Mouse (Mus musculus) frontal cortex, adult 2 months (tissue): ENCODE measurements around the gene Tmc6. TPM values are rescaled to one million over a fixed set of nuclear protein-coding genes. Genes with fewer than 3 reads are reported as not detected.
A peak's percentile ranks its signal among the peaks of the same experiment; 100 is the strongest.
"Not testable (repeated sequence)": the region's sequence is repeated elsewhere in the genome, so short reads cannot be mapped to it uniquely, and the experiment has no call there.

Experiments used
- DNase-seq, 2 experiments: peaks; one replicate each; pipeline ENCODE4 v3.0.0; 2022; ENCODE audit warnings: low spot score in 1 of 2; ENCODE audit errors: extremely low spot score in 1 of 2
- polyA plus RNA-seq: library from polyadenylated mRNA; depleted of rRNA; stranded (reverse); fragments of >200 nt; gene quantifications from 2 replicates; pipeline ENCODE4 v1.2.3, GENCODE M21; 2012

Tmc6 gene
- polyA plus RNA-seq, 1 experiment = 7.1 TPM

GRCm38 (mm10) chr11:117813867-117814266 is 31.9 kb upstream of the Tmc6 start:
- DNase-seq = no peak

DNA sequence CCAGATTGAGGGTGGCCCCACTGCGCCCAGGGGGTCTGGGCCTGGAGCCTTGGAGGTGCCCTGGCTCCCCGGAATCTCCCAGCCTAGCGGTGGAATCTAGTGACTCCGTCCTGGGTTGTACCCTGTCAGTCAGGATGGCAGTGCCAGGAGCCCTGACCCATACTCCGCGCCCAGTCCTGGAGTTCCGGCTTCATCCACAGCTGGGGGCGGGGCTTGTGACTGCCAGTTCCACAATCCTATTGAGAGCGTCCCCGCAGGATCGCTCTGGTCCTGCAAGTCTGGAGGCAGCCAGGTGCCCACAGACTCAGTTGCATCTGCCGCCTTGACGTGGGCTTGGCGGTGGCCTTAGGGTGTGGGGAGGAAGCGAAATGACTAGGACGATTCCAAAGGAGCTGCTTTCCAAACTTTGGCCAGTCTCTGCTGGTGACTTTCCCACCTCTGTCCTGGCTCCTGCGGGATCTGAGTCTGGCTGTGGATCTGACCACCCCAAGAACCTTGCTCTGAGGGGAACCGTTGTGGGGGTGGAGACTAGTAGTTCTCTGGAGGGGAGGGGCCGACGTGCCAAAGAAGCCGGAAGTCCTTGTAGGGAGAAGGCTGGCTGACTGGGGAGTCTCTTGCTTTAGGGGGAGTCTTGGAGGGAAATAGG is 28.5 kb upstream of the Tmc6 start:
- DNase-seq = peak in 1 of 2 experiments; percentile 56

DNA sequence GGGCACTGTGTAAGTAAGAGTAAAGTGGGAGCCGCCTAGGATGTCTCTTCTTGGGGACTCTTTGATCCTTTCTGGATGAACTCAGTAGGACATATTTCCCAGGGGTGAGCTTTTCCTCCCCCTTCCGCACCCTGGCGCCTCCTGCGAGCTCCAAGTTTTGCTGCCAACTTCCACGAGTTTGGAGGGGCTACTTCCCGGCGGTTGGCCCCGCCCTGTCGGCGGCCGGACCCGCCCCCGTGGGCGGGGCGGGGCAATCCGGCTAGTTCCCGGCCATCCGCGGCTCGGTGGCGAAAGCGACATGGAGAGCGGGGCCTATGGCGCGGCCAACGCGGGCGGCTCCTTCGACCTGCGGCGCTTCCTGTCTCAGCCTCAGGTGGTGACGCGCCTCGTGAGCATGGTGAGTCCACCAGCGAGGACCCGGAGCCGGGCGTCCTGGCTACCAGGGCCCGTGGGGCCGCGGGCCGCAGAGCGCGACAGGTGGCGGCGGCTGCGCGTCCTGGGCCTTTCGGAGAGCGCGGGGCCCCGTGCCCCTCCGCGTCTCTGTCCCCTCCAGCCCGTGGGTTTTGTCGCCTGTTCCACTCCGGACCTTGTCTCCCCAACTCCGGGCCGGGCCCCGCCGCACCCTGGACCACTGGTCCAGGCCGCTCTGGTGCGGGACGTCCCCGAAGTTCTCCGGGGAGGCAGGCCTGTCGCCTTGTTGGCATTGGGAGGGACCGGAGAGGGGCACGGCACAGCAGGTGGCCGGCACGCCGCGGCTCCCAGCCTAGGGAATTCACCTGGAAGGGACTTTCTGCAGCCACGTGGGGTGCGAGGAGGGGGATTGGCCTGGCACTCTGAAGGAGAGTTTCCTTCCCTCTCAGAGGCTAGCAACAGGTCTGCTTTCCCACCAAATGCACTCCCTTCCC is 27.7 kb upstream of the Tmc6 start, which contains the start of the genes Gm20708 and Syngr2:
TSS of gene Gm20708 (plus strand) at position 262 of the 905 bp plus-strand sequence.
TSS of gene Syngr2 (plus strand) at position 262 of the 905 bp plus-strand sequence.
- DNase-seq = no peak

- no peak for DNase-seq
These were observed 24.8 kb upstream of the Tmc6 start for GRCm38 (mm10) chr11:117806781-117807180.

- no peak for DNase-seq
These were observed 21.2 kb upstream of the Tmc6 start for GRCm38 (mm10) chr11:117803166-117803688.

- no peak for DNase-seq
These were observed 19.7 kb upstream of the Tmc6 start for GRCm38 (mm10) chr11:117801650-117802049.

- DNase-seq = no peak
These were observed 18.0 kb upstream of the Tmc6 start for GRCm38 (mm10) chr11:117800038-117800437.

DNA sequence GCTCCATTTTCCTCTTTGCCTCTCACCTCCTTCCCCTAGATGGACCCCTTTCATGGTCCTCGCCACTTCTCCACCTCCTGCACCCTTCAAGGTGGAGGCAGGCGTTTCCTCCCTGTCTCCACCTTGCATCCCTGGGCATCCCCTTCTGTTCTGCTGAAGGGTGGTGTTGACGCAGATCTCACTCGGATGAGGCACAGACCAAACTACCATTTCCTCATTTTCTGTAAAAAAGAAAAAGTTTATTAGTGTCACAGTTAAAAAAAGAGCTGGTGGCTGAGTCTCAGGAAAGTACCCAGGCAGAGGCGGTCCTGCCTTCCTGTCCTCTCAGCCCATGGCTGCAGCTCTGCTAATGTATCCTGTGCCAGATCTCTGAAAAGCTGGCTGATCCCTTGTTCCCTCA is 17.2 kb upstream of the Tmc6 start:
- no peak for DNase-seq

DNA sequence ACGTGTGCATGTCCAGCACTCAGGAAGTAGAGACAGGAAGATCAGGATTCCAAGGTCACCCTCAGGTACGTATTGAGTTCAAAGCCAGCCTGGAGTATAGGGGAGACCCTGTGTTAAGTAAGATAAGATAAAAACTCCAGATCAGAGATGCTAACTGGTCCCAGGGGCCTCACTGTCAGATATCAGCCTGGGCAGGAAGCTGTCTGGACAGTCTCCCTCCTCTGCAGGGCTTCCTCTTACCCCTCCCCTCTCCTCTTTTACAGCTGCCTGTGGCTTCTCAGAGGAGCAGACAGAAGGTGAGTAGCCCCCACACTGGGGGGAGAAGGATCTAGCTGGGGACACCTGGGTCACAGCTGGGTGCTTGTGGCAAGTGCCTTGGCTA is 16.2 kb upstream of the Tmc6 start:
- DNase-seq = no peak

DNA sequence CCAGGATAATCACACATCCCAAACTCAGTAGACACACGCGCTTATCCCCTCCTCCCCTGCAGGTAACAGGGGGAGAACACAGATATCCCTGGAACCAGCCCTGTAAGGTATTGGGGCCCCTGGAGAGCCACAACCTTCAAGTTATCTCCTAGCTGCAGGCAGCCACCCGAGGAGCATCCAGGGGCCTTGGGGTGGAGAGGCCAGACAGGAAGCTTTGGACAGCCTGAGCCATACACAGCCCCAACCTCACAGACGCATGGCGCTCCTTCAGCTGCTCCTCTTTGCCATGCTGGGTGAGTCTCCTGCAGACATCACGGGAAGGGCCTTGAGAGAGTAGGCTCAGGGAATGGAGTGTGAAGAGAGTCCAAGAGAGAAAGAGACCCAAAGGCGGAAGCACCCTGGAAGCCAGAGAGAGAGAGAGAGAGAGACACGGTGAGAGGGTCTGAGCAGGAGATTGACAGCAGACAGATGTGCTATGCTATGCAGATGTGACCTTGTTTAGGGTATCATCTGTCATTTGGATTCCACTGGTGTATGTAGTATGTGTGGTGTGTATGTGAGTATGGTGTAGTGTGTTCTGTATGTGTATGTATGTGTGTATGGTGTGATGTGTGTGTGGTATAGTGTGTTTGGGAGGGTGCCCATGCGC is 15.6 kb upstream of the Tmc6 start, which contains the start of gene 6030468B19Rik:
TSS of gene 6030468B19Rik (plus strand) at position 150 of the 649 bp plus-strand sequence.
- DNase-seq = no peak

GRCm38 (mm10) chr11:117796954-117797353 is 15.0 kb upstream of the Tmc6 start:
- DNase-seq = no peak

DNA sequence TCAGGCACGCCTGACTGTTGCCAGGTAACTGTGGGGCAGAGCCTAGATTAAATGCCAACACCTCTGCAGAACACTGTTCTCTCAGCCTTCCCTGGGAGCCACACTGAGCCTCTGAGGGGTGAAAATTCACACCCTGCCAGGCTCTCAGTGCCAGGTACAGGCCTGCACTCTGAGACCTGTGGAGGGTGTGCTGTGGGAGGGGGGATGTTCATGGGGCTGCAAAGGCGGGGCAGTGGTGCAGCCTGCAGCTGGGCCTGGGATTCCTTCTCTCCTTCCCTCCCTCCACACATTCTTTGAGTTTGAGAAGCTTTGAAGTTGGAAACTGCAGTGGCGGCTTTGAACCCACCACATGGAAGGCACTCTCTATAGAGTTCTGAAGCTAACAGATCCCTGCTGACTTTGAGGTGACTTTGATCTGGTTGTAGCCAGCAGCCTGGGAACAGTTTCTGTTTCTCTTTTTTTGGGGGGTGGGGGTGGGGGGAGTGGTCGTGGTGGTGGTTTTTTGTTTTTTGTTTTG is 12.1 kb upstream of the Tmc6 start:
- DNase-seq = no peak

DNA sequence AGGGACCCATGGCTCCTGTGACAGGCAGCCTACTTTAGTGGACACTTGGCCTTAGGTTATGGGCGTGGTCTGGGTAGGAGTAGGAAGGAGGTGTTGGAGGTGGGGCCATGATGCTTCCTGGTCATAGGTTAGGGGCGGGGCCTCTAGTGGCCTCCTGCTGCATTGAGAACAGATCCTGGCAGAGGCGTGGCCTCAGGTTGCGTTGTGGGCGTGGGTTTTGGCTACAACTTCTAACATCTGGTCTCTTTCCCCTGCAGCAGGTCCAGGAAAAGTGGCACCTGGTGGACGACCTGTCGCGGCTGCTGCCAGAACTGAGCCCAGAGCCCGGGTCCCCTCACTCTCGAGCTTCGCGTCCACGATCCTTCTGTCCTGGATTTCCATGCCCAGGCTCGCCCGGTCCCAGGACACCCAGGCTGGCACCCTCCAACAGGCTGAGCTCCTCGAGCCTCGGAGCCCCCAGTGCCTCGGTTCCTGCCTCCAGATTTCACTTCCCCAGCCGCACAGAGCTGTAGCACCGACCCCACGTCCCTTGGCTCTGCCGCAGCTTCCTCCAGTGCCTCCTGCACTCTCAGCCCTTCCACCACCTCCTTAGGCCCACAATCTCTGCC is 10.4 kb upstream of the Tmc6 start:
- no peak for DNase-seq

- DNase-seq = no peak
These were observed 9.4 kb upstream of the Tmc6 start for GRCm38 (mm10) chr11:117791441-117791761.

GRCm38 (mm10) chr11:117790703-117791440 is 8.9 kb upstream of the Tmc6 start:
- DNase-seq = no peak

- DNase-seq = peak in 1 of 2 experiments; percentile 74
These were observed 8.3 kb upstream of the Tmc6 start for GRCm38 (mm10) chr11:117790286-117790685.

- not testable (repeated sequence) for DNase-seq
These were observed 6.5 kb upstream of the Tmc6 start for GRCm38 (mm10) chr11:117788481-117788880.

- peak in 1 of 2 experiments; percentile 69 for DNase-seq
These were observed 4.3 kb upstream of the Tmc6 start for GRCm38 (mm10) chr11:117786294-117786693.

DNA sequence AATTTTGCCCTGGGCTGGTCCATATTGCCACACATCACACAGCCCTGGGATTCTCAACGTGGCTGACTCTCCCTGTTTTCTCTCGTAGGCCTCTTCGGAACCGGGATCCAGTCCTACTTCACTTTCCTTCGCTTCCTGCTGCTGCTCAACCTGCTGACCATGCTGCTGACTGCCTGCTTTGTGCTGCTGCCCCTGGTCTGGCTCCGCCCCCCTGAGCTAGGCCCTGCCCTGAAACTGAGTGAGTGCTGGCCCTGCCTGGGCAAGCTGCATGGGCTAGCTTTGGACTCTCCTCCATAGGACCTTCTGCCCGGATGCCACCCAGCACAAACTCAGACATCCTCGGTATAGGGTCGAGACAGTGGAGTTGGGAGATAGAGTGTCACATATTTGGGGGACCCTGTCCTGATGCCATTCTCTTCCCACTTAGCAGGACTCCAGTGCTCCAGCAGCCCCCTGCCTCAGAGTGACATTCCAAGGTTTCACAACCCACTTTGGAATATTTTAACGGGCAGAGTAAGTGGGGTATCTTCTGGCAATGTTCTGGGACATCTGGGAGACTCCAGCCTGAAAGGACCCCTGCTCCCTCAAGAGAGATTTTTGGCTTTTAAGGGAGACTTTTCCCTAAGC is 1.8 kb upstream of the Tmc6 start:
- no peak for DNase-seq
